8 mouse cellular contexts compared by ENCODE assay signal in genomic region chr13:48964850-48965249, GRCm38 (mm10). TPM values are rescaled to one million over a fixed set of nuclear protein-coding genes. Genes with fewer than 3 reads are reported as not detected.
DNase-seq lines count a peak whose midpoint lies in the region; ATAC-seq and TF ChIP-seq lines count a peak whose summit lies in the region.

No protein-coding gene starts in this region.

- H3K9me3 ChIP-seq in kidney, postnatal 0 days (replicated peaks; ENCODE audit: low read length) = no peaks in the 10 kb centered on the region
- no peaks in the 10 kb centered on the region for H3K9me3 ChIP-seq in limb, embryonic 10.5 days (replicated peaks)
- no peaks in the 10 kb centered on the region for H3K9me3 ChIP-seq in neural tube, embryonic 13.5 days

- peak overlapping the region; percentile 98; the same call in 1 of the 2 replicates for H3K9ac ChIP-seq in kidney, postnatal 0 days (ENCODE audit: low read depth, low read length)
- peak overlapping the region; percentile 97; the same call in 1 of the 2 replicates for H3K9ac ChIP-seq in neural tube, embryonic 13.5 days

- H3K36me3 ChIP-seq in kidney, postnatal 0 days (ENCODE audit: insufficient read depth, low read length) = no peaks in the 10 kb centered on the region
- H3K36me3 ChIP-seq in limb, embryonic 10.5 days = peaks cover 4% of the 10 kb centered on the region; the same call in 1 of the 2 replicates
- no peaks in the 10 kb centered on the region for H3K36me3 ChIP-seq in neural tube, embryonic 13.5 days

- 0 out of 2 replicates have a peak overlapping the region, but pooled peaks have one; percentile 87 for H3K4me3 ChIP-seq in kidney, postnatal 0 days (replicated peaks; ENCODE audit: low read depth, low read length)
- peak overlapping the region; percentile 89 for H3K4me3 ChIP-seq in embryonic fibroblast, embryonic 13.5 days (ENCODE audit: insufficient read depth, low read length)
- H3K4me3 ChIP-seq in limb, embryonic 10.5 days = peak overlapping the region; percentile 92
- H3K4me3 ChIP-seq in neural tube, embryonic 13.5 days = peak overlapping the region; percentile 94

- no peak for DNase-seq in kidney, postnatal 0 days (ENCODE audit: low spot score)
- DNase-seq in kidney, postnatal 4 days = no peak
- no peak for DNase-seq in limb, embryonic 10.5 days (ENCODE audit: low spot score)
- no peak for DNase-seq in gastrocnemius, postnatal 10 days
- no peak for DNase-seq in ovary, adult 18-20 months (ENCODE audit: low spot score)
- no peak for DNase-seq in spleen, adult 12 weeks (ENCODE audit: low spot score)

- 60% methylated on average over 4 of the region's 4 CpGs for WGBS in kidney, postnatal 0 days
- 81% methylated on average over 4 of the region's 4 CpGs for WGBS in limb, embryonic 10.5 days
- WGBS in neural tube, embryonic 13.5 days = 66% methylated on average over 4 of the region's 4 CpGs

- TF ChIP-seq POLR2A in embryonic fibroblast, embryonic 13.5 days (IDR thresholded peaks at IDR 0.05; ENCODE audit: low read depth, low read length) = no peak

- H3K4me1 ChIP-seq in kidney, postnatal 0 days (replicated peaks; ENCODE audit: insufficient read depth, low read length) = peaks cover 14% of the 10 kb centered on the region
- H3K4me1 ChIP-seq in embryonic fibroblast, embryonic 13.5 days (ENCODE audit: control insufficient read depth, insufficient read depth, low read length) = peaks cover 5% of the 10 kb centered on the region
- peaks cover 40% of the 10 kb centered on the region for H3K4me1 ChIP-seq in limb, embryonic 10.5 days
- peaks cover 66% of the 10 kb centered on the region for H3K4me1 ChIP-seq in neural tube, embryonic 13.5 days (replicated peaks)

- H3K27me3 ChIP-seq in kidney, postnatal 0 days (ENCODE audit: insufficient read depth, low read length) = no peaks in the 10 kb centered on the region
- no peaks in the 10 kb centered on the region for H3K27me3 ChIP-seq in limb, embryonic 10.5 days (ENCODE audit: low read depth, poor library complexity, severe bottlenecking)
- no peaks in the 10 kb centered on the region for H3K27me3 ChIP-seq in neural tube, embryonic 13.5 days

- TF ChIP-seq CTCF in kidney, postnatal 0 days (IDR thresholded peaks at IDR 0.05; ENCODE audit: low read depth) = no peak
- TF ChIP-seq CTCF in embryonic fibroblast, embryonic 13.5 days (IDR thresholded peaks at IDR 0.05; ENCODE audit: borderline replicate concordance, insufficient read depth, low read length) = no peak

- ATAC-seq in kidney, postnatal 0 days (replicated peaks; ENCODE audit: low FRiP score, low read depth) = no peak
- ATAC-seq in neural tube, embryonic 13.5 days (ENCODE audit: low read depth) = no peak

- peak overlapping the region; percentile 15; the same call in 1 of the 2 replicates for H3K27ac ChIP-seq in kidney, postnatal 0 days
- H3K27ac ChIP-seq in embryonic fibroblast, embryonic 13.5 days (ENCODE audit: insufficient read depth, low read length) = no peak overlapping the region
- H3K27ac ChIP-seq in limb, embryonic 10.5 days = no peak overlapping the region
- H3K27ac ChIP-seq in neural tube, embryonic 13.5 days (replicated peaks) = peak overlapping the region; percentile 49

- peak overlapping the region; percentile 81 for H3K4me2 ChIP-seq in kidney, postnatal 0 days (ENCODE audit: low read length)
- H3K4me2 ChIP-seq in neural tube, embryonic 13.5 days = peak overlapping the region; percentile 98

RNA-seq across cellular contexts. Expression of gene Fam120a, which starts 3.0 kb away (rescaled TPM):
- 26.6 and 28.6 TPM in 2 replicates for polyA plus RNA-seq in kidney, postnatal 0 days (2015; fragmentation: Nextera tagmentation; extraction: Ambion mirVana)
- 168 and 174 TPM in 2 replicates for polyA plus RNA-seq in embryonic fibroblast, embryonic 13.5 days (2011; ENCODE audit: insufficient read length, low read depth, missing spikeins)
- polyA plus RNA-seq in limb, embryonic 10.5 days (2016; fragmentation: Nextera tagmentation; extraction: Ambion mirVana) = 15.3 and 16.7 TPM in 2 replicates
- polyA plus RNA-seq in neural tube, embryonic 13.5 days (2015; fragmentation: Nextera tagmentation; extraction: Ambion mirVana) = 13.2 and 13.7 TPM in 2 replicates
- 100 to 1,000 TPM in 1 of 2 experiments, 10 to 100 TPM in 1; 96.4 to 101 TPM for total RNA-seq in gastrocnemius, postnatal 10 days (2021)

Comparison
In these comparisons a context has a peak if more than half of its experiments do, and no peak if none do; other contexts are left out.
1. H3K27ac ChIP-seq: peak in kidney, postnatal 0 days (single experiment) and neural tube, embryonic 13.5 days (single experiment); none in embryonic fibroblast, embryonic 13.5 days (single experiment) and limb, embryonic 10.5 days (single experiment).
2. Peak in every context shown above with its lines, with median percentiles within 50 percentile points of each other: H3K4me3 ChIP-seq.